Mouse (Mus musculus): ENCODE results near the gene Arhgap10.

Arhgap10 gene

GRCm38 (mm10) chr8:77445642-77446041 is 72.1 kb downstream of the Arhgap10 start:
- DNase-seq (ENCODE audit: extremely low read depth, low read depth) = no peak

GRCm38 (mm10) chr8:77444166-77444870 is 73.4 kb downstream of the Arhgap10 start:
- DNase-seq (ENCODE audit: extremely low read depth, low read depth) = no peak

GRCm38 (mm10) chr8:77442452-77442851 is 75.3 kb downstream of the Arhgap10 start:
- DNase-seq (ENCODE audit: extremely low read depth, low read depth) = peak; percentile 33

- DNase-seq (ENCODE audit: extremely low read depth, low read depth) = no peak
These were observed 76.8 kb downstream of the Arhgap10 start for GRCm38 (mm10) chr8:77440913-77441312.

GRCm38 (mm10) chr8:77440324-77440880 is 77.4 kb downstream of the Arhgap10 start:
- DNase-seq (ENCODE audit: extremely low read depth, low read depth) = no peak

GRCm38 (mm10) chr8:77439670-77440069 is 78.1 kb downstream of the Arhgap10 start:
- DNase-seq (ENCODE audit: extremely low read depth, low read depth) = no peak

- no peak for DNase-seq (ENCODE audit: extremely low read depth, low read depth)
These were observed 79.8 kb downstream of the Arhgap10 start for GRCm38 (mm10) chr8:77437807-77438493.

GRCm38 (mm10) chr8:77436013-77436990 is 81.5 kb downstream of the Arhgap10 start:
- DNase-seq (ENCODE audit: extremely low read depth, low read depth) = no peak

- no peak for DNase-seq (ENCODE audit: extremely low read depth, low read depth)
These were observed 84.5 kb downstream of the Arhgap10 start for GRCm38 (mm10) chr8:77433221-77433620.

GRCm38 (mm10) chr8:77432726-77433125 is 85.0 kb downstream of the Arhgap10 start:
- no peak for DNase-seq (ENCODE audit: extremely low read depth, low read depth)

- no peak for DNase-seq (ENCODE audit: extremely low read depth, low read depth)
These were observed 89.3 kb downstream of the Arhgap10 start for GRCm38 (mm10) chr8:77428420-77428819.

- no peak for DNase-seq (ENCODE audit: extremely low read depth, low read depth)
These were observed 89.7 kb downstream of the Arhgap10 start for GRCm38 (mm10) chr8:77428015-77428414.

- DNase-seq (ENCODE audit: extremely low read depth, low read depth) = no peak
These were observed 90.3 kb downstream of the Arhgap10 start for GRCm38 (mm10) chr8:77427438-77427837.

- DNase-seq (ENCODE audit: extremely low read depth, low read depth) = no peak
These were observed 93.9 kb downstream of the Arhgap10 start for GRCm38 (mm10) chr8:77423850-77424249.

GRCm38 (mm10) chr8:77422632-77423252 is 95.0 kb downstream of the Arhgap10 start:
- no peak for DNase-seq (ENCODE audit: extremely low read depth, low read depth)

GRCm38 (mm10) chr8:77421596-77421995 is 96.2 kb downstream of the Arhgap10 start:
- no peak for DNase-seq (ENCODE audit: extremely low read depth, low read depth)

- DNase-seq (ENCODE audit: extremely low read depth, low read depth) = peak; percentile 18
These were observed 98.0 kb downstream of the Arhgap10 start for GRCm38 (mm10) chr8:77419731-77420130.

- no peak for DNase-seq (ENCODE audit: extremely low read depth, low read depth)
These were observed 101.0 kb downstream of the Arhgap10 start for GRCm38 (mm10) chr8:77416738-77417137.

- DNase-seq (ENCODE audit: extremely low read depth, low read depth) = no peak
These were observed 101.7 kb downstream of the Arhgap10 start for GRCm38 (mm10) chr8:77416034-77416433.

- DNase-seq (ENCODE audit: extremely low read depth, low read depth) = no peak
These were observed 106.5 kb downstream of the Arhgap10 start for GRCm38 (mm10) chr8:77411262-77411661.

GRCm38 (mm10) chr8:77410394-77410793 is 107.4 kb downstream of the Arhgap10 start:
- no peak for DNase-seq (ENCODE audit: extremely low read depth, low read depth)
